Mouse (Mus musculus) lung, embryonic 15.5 days (tissue): Measurements from ENCODE around the gene Thsd4. TPM values are rescaled to one million over a fixed set of nuclear protein-coding genes. Genes with fewer than 3 reads are reported as not detected.
"Not testable (repeated sequence)": the region's sequence is repeated elsewhere in the genome, so short reads cannot be mapped to it uniquely, and the experiment has no call there.

Experiments
- ATAC-seq: fragments of 200-750 bp; cut with Nextera tagmentation; 2 replicates; pipeline ENCODE4 v1.8.0; 2017; ENCODE audit warnings: moderate number of reproducible peaks, borderline replicate concordance; ENCODE audit not compliant: low FRiP score, low TSS enrichment; ENCODE audit errors: extremely low read depth
- H3K27ac ChIP-seq: fragments of 300-500 bp; sonication (generic); 2 replicates; pipeline ENCODE4 v1.5.1; 2015; ENCODE audit warnings: moderate library complexity, mild to moderate bottlenecking, inconsistent platforms
- H3K27me3 ChIP-seq: fragments of 300-500 bp; sonication (generic); 2 replicates; pipeline ENCODE4 v1.6.1; 2015; ENCODE audit warnings: inconsistent platforms
- H3K36me3 ChIP-seq: fragments of 300-500 bp; sonication (generic); 2 replicates; pipeline ENCODE4 v1.6.1; 2015; ENCODE audit warnings: inconsistent platforms
- H3K4me1 ChIP-seq: fragments of 300-500 bp; sonication (generic); 2 replicates; pipeline ENCODE4 v1.6.1; 2015; ENCODE audit warnings: inconsistent platforms
- H3K4me2 ChIP-seq: fragments of 300-500 bp; sonication (generic); 2 replicates; pipeline ENCODE4 v1.6.1; 2015; ENCODE audit warnings: inconsistent platforms, mild to moderate bottlenecking, moderate library complexity
- H3K4me3 ChIP-seq: fragments of 300-500 bp; sonication (generic); 2 replicates; pipeline ENCODE4 v1.5.1; 2015; ENCODE audit warnings: mild to moderate bottlenecking, inconsistent platforms
- H3K9ac ChIP-seq: fragments of 300-500 bp; sonication (generic); 2 replicates; pipeline ENCODE4 v1.6.1; 2015; ENCODE audit warnings: inconsistent platforms
- H3K9me3 ChIP-seq: fragments of 300-500 bp; sonication (generic); 2 replicates; pipeline ENCODE4 v1.6.1; 2016; ENCODE audit warnings: inconsistent platforms
- WGBS: fragments of 180-500 bp; shearing (Covaris S2); methylation state at CpG from one replicate; pipeline ENCODE4 v1.1.7; 2015; 5-methylcytosine and 5-hydroxymethylcytosine counted together
- polyA plus RNA-seq: library from polyadenylated mRNA; unstranded; fragments of >200 nt; fragmentation: Nextera tagmentation; extraction: Ambion mirVana; gene quantifications from 2 replicates; pipeline ENCODE4 v1.2.1, GENCODE M21; 2015

Thsd4 gene
- polyA plus RNA-seq, 1 experiment from 2014 or later = 10.0 TPM

DNA sequence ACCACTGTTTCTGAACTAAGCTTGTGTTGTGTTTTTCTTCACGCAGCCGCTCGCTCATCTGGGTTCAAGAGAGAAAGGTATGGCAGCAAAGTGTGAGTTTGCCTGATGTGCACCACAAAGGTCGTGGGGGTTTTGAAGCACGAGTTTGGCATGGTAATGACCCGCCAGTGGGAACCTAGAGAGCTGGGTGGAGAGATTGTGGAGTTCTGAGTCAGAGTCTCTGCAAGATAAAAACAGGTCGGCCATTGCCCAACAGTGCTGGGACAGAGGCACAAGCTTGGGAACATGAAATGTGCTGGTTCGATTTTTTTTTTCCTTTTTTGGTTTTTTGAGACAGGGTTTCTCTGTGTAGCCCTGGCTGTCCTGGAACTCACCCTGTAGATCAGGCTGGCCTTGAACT, 249.5 kb downstream of the Thsd4 start:
- WGBS = 85% methylated on average over 8 of the region's 8 CpGs
- not testable (repeated sequence) for H3K9ac ChIP-seq, H3K9me3 ChIP-seq, H3K4me3 ChIP-seq, H3K27me3 ChIP-seq, H3K36me3 ChIP-seq, ATAC-seq, H3K4me1 ChIP-seq, H3K4me2 ChIP-seq, H3K27ac ChIP-seq

DNA sequence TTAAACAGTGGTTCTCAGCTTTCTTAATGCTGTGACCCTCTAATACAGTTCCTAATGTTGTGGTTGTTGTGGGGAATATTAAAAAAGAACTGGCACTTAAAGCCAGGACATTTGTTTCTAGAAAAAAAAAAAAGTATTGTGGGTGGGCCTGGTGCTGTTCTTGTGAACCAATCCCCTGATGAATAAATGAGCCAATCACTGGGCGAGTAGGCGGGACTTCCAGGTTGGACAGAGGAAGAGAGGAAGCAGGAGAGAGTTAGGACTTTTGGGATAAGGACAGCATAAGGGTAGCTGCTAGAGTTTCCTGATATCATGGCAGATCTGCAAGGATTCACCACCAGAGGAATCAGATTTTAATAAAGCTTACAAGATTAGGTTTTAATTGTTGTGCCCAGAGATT, 249.9 kb downstream of the Thsd4 start:
- Histone ChIP-seq H3K4me2 (no peak overlapping the region), H3K27me3 (no peaks in the 10 kb centered on the region), H3K27ac (no peak overlapping the region), H3K4me1 (peaks cover 6% of the 10 kb centered on the region; the same call in 1 of the 2 replicates), H3K36me3 (no peaks in the 10 kb centered on the region), H3K4me3 (no peak overlapping the region), H3K9me3 (no peaks in the 10 kb centered on the region), H3K9ac (no peak overlapping the region)
- WGBS = 76% methylated on average over 2 of the region's 2 CpGs
- no peak for ATAC-seq

DNA sequence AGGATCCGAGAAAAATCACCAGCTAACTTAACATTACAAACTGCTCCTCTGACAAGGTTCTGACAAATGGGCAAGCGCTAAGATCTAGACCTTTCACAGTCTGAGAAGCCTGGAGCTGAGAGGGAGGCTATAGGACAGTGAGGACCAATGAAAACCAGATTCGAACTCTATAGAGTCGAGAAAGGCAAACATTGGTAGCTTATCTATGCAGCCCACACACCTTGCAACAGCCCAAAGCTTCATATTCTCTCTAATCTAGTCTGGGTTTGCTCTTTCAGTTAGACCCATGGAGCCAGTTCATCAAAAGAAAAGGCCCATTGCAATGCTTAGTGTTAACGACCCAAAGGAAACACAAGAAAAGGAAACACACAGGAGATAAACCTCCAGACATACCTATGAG, 252.0 kb downstream of the Thsd4 start:
- no peak for ATAC-seq
- Histone ChIP-seq H3K4me2 (no peak overlapping the region), H3K36me3 (no peaks in the 10 kb centered on the region), H3K9ac (no peak overlapping the region), H3K4me1 (peaks cover 5% of the 10 kb centered on the region), H3K27me3 (no peaks in the 10 kb centered on the region), H3K27ac (no peak overlapping the region), H3K9me3 (no peaks in the 10 kb centered on the region), H3K4me3 (no peak overlapping the region)
- 65% methylated on average over 5 of the region's 5 CpGs for WGBS

DNA sequence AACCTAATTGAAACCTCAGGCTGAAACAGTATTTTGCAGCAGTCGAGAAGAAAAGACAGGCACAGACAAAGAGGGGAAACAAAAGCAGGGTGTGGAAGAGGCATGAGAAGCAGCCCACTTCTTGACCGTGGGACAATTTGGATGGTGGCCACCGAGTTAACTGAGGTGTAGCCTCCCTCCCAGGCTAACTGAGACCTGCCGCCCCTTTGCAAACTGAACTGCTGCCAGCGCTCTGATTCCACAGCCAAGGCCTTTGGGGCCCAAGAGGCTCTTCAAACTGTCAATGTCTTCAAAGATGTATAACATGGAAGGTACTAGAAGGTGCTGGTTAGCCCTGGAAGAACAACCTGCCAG, 254.6 kb downstream of the Thsd4 start:
- H3K4me2 ChIP-seq = no peak overlapping the region
- no peak overlapping the region for H3K9ac ChIP-seq
- H3K4me1 ChIP-seq = peaks cover 11% of the 10 kb centered on the region
- no peak for ATAC-seq
- no peak overlapping the region for H3K27ac ChIP-seq
- no peaks in the 10 kb centered on the region for H3K27me3 ChIP-seq
- H3K9me3 ChIP-seq = no peaks in the 10 kb centered on the region
- no peak overlapping the region for H3K4me3 ChIP-seq
- H3K36me3 ChIP-seq = no peaks in the 10 kb centered on the region
- WGBS = 62% methylated on average over 5 of the region's 5 CpGs

DNA sequence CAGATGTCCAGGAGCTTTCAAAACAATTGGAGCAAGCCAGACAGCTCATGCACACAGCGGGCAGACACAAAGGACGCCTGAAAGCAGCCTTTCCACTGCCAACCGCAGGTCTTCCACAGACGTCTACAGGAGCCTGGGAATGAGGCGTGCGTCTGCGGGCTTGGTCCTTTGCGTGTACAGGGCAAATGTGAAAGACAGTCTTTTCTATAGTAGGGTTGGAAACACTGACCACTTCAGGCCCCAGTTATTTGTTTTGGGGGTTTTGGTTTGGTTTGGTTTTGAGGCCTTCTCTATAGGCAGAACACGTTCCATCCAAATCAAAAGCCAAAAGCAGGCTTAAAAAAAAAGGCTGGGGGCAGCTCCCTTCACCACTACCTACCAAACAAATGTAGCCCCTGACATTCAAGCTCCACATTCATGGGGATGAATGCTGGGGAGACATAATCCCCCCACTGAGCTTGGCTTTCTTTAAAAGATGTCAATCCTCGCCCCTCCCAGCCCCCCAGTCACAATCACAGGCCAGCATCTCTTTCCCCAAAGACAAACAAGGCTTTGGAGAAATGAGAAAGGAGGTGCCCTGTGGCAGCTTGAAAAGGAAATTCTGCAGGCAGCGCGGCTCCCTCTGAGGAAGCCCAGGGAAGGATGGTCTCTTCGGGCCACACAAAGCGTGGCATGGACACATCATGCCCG, 255.1 kb downstream of the Thsd4 start:
- ATAC-seq = no peak
- Histone ChIP-seq H3K36me3 (no peaks in the 10 kb centered on the region), H3K9me3 (no peaks in the 10 kb centered on the region), H3K4me3 (no peak overlapping the region), H3K9ac (no peak overlapping the region), H3K27ac (no peak overlapping the region), H3K27me3 (no peaks in the 10 kb centered on the region), H3K4me2 (no peak overlapping the region), H3K4me1 (peaks cover 11% of the 10 kb centered on the region)
- 81% methylated on average over 15 of the region's 15 CpGs for WGBS

DNA sequence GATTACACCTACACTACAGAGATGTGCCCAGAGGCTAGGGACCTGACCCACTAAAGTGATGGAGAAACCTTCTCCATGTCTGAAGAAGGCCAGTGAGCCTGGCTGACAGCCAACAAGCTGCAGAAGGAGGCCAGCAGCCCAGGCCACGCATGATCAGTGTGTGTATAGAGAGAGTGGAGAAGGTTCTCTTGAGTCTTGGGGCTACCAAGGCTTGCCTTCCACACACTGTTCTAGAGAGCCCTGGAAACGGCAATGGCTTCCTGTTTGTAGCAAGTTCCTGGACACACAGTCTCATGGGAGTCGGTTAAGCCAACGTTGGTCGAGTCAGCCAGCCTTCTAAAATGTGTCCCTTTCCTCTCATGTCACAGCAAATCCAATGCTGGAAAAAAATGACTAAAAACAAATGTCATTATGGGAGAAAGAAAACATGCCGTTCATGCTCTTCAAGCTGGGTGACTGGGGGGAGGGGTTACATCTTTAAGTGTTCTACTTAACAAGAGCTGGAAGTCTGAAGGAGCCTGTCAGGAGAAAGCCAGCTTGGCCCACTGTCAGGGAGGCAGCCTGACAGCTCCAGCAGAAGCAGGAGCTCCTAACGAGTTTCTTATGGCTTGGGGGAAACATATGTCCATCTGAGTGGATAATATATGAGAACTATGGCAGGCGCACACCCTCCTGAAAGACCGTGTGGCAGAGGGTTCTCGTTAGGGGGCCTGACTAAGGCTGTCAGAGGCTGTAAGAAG, 257.1 kb downstream of the Thsd4 start:
- ATAC-seq = peak; percentile 52; the same call in 1 of the 2 replicates
- H3K9ac ChIP-seq = no peak overlapping the region
- no peak overlapping the region for H3K4me2 ChIP-seq
- H3K27ac ChIP-seq = peak overlapping the region; percentile 51; the same call in 1 of the 2 replicates
- 32% methylated on average over 10 of the region's 10 CpGs for WGBS
- H3K27me3 ChIP-seq = no peaks in the 10 kb centered on the region
- H3K9me3 ChIP-seq = no peaks in the 10 kb centered on the region
- no peaks in the 10 kb centered on the region for H3K36me3 ChIP-seq
- peaks cover 11% of the 10 kb centered on the region for H3K4me1 ChIP-seq
- H3K4me3 ChIP-seq = no peak overlapping the region

DNA sequence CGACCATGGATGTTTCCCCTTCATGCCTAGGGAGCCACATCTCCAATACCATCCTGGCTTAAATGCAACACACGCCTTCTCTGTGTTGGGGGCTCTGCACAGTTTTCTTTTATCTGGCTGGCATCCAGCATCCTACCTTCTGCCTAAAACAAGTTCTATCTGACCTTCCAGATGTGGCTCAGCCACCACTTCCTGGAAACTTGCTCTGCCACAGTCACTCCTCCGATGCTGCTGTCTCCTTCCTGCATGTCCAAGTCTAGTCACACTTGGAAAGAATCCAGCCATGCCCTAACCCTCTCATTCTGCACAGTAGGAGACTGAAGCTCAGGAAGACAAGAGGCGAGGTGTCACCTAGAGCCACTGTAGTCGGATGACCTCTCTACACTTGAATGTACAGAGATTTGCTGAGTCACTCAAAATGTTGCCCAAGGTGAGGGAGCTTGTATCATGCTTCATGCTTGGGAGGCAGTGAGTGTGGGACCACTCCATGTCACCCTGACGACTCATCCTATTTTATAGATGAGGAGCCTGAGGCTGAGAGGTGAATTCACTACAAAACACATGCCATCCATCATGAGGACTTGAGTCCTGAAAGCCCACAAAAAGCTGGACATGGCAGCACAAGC, 259.2 kb downstream of the Thsd4 start:
- H3K9me3 ChIP-seq = no peaks in the 10 kb centered on the region
- no peaks in the 10 kb centered on the region for H3K27me3 ChIP-seq
- WGBS = 60% methylated on average over 6 of the region's 6 CpGs
- H3K4me3 ChIP-seq = no peak overlapping the region
- H3K27ac ChIP-seq = no peak overlapping the region
- ATAC-seq = no peak
- no peak overlapping the region for H3K9ac ChIP-seq
- H3K4me2 ChIP-seq = no peak overlapping the region
- peaks cover 11% of the 10 kb centered on the region for H3K4me1 ChIP-seq
- no peaks in the 10 kb centered on the region for H3K36me3 ChIP-seq

DNA sequence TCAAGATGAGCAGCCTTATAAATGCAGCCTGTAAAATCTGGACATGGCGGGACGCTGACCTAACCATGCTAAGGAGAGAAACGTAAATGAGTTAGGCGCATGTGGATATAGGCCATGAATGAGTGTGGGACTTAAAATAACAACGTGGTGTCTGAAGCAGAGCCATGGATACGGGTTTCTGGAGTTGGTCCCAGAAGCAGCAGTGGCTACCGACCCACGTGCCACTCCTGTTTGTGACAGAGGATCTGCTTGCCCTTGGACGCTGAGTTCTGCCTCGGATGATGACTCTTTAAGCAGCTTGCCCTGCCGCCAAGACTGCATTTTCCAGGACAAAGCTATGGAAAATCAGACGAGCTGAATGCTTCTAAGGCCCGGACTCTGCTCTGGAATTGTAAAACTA, 262.2 kb downstream of the Thsd4 start:
- 73% methylated on average over 13 of the region's 13 CpGs for WGBS
- ATAC-seq = no peak
- H3K27ac ChIP-seq = no peak overlapping the region
- no peaks in the 10 kb centered on the region for H3K27me3 ChIP-seq
- no peak overlapping the region for H3K4me3 ChIP-seq
- no peak overlapping the region for H3K4me2 ChIP-seq
- H3K9ac ChIP-seq = no peak overlapping the region
- H3K4me1 ChIP-seq = peaks cover 4% of the 10 kb centered on the region
- no peaks in the 10 kb centered on the region for H3K36me3 ChIP-seq
- H3K9me3 ChIP-seq = no peaks in the 10 kb centered on the region

DNA sequence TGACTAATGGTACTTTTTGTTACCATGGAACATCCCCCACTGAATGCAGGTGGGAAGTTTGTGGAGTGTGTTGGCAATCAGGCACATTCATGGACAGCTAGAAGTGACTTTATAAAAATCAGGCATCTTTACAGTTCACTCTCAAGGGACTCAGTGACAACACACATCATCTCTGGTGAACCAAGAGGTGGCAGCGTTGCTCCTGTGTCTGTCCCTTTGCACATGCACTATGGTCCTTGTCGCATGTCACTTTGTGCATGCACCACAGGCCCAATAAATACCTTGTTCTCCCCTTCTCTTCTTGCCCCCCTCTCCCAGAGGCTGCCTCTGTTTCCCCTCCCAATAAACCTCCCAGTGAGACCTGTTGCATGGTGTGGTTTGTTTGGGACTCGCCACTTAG, 270.1 kb downstream of the Thsd4 start:
- Histone ChIP-seq H3K4me1 (no peaks in the 10 kb centered on the region), H3K4me3 (no peak overlapping the region), H3K27ac (no peak overlapping the region), H3K36me3 (no peaks in the 10 kb centered on the region), H3K9ac (no peak overlapping the region), H3K9me3 (no peaks in the 10 kb centered on the region), H3K27me3 (no peaks in the 10 kb centered on the region), H3K4me2 (no peak overlapping the region)
- WGBS = 61% methylated on average over 3 of the region's 3 CpGs
- ATAC-seq = no peak

DNA sequence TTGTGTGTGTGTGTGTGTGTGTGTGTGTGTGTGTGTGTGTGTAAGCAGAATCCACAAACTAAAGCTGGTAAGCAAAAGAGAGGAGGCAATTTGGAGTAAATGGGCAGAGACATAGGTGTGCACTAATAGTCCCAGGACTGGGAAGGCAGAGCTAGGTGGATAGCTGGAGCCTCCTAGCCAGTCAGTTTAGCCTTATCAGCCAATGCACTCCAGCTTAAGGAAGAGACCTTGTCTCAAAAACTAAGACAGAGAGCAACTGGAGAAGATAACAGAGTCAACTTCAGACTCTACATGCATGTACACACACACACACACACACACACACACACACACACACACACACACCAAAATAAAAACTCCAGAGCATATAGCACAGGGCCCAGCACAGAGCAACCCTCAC, 271.4 kb downstream of the Thsd4 start:
- no peak overlapping the region for H3K9ac ChIP-seq

DNA sequence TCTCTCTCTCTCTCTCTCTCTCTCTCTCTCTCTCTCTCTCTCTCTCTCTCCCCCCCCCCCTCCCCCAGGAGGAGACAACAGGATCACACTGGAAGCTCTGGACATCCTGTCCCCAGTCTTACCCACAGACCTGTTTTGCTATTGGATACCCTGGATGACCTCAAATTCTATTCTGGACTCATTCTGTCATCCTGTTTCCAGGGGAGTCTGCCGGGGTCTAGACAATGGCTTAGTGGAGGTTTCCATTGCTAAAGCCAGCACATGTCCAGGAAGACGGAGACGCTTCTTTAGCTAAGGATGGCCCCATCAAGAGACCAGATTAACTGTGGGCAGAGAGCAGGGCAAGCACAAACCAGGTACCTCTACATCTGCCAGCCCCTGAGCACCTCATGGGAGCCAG, 273.8 kb downstream of the Thsd4 start:
- Histone ChIP-seq H3K9me3 (no peaks in the 10 kb centered on the region), H3K27ac (no peak overlapping the region), H3K9ac (no peak overlapping the region), H3K27me3 (no peaks in the 10 kb centered on the region), H3K4me2 (no peak overlapping the region), H3K4me3 (no peak overlapping the region), H3K36me3 (no peaks in the 10 kb centered on the region), H3K4me1 (no peaks in the 10 kb centered on the region)
- 75% methylated on average over 3 of the region's 3 CpGs for WGBS
- ATAC-seq = no peak

More for the DNA sequence above, 271.4 kb downstream of the Thsd4 start:
- Histone ChIP-seq H3K27ac (no peak overlapping the region), H3K4me3 (no peak overlapping the region), H3K4me1 (no peaks in the 10 kb centered on the region), H3K27me3 (no peaks in the 10 kb centered on the region), H3K9me3 (no peaks in the 10 kb centered on the region), H3K4me2 (no peak overlapping the region), H3K36me3 (no peaks in the 10 kb centered on the region)
- no peak for ATAC-seq

DNA sequence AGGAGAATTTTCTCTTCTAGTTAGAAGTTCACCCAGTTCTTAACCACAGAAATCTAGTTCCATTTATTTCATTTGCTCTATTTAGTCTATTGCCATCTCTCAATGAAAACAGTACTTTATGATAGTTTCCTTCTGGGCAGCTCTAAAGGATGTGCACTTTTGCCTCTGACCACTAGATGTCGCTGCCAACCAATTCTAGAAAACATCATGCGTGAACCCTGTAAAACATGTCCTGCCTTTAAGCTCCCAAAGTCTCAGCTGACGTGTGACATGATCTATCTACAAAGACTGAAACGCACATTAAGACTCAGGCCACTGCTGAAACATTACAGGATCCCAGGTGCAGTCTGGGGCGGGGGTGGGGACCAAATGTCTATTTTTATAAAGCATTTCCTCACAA, 276.9 kb downstream of the Thsd4 start:
- no peak overlapping the region for H3K4me2 ChIP-seq
- H3K27ac ChIP-seq = no peak overlapping the region
- no peaks in the 10 kb centered on the region for H3K4me1 ChIP-seq
- ATAC-seq = no peak
- no peaks in the 10 kb centered on the region for H3K27me3 ChIP-seq
- H3K4me3 ChIP-seq = no peak overlapping the region
- no peaks in the 10 kb centered on the region for H3K9me3 ChIP-seq
- WGBS = 2% methylated on average over 5 of the region's 5 CpGs
- no peak overlapping the region for H3K9ac ChIP-seq
- H3K36me3 ChIP-seq = no peaks in the 10 kb centered on the region
